Mouse (Mus musculus) hindbrain, embryonic 16.5 days (tissue): Measurements from ENCODE around the gene Aldh3b3. TPM values are rescaled to one million over a fixed set of nuclear protein-coding genes. Genes with fewer than 3 reads are reported as not detected.

Source experiments
- ATAC-seq: fragments of 200-750 bp; cut with Nextera tagmentation; 2 replicates; pipeline ENCODE4 v1.8.0; 2017; ENCODE audit warnings: moderate TSS enrichment, moderate library complexity
- H3K27ac ChIP-seq: fragments of 300-500 bp; sonication (generic); 2 replicates; pipeline ENCODE4 v1.5.1; 2014; ENCODE audit warnings: low read depth, mild to moderate bottlenecking, control low read depth, low read length, moderate library complexity
- H3K27me3 ChIP-seq: fragments of 300-500 bp; sonication (generic); replicated peaks from 2 replicates; pipeline ENCODE4 v1.6.1; 2014; ENCODE audit warnings: low read length; ENCODE audit not compliant: control insufficient read depth, insufficient read depth
- H3K36me3 ChIP-seq: fragments of 300-500 bp; sonication (generic); 2 replicates; pipeline ENCODE4 v1.6.1; 2014; ENCODE audit warnings: mild to moderate bottlenecking, low read length, moderate library complexity, mixed read lengths; ENCODE audit not compliant: control insufficient read depth, insufficient read depth
- H3K4me1 ChIP-seq: fragments of 300-500 bp; sonication (generic); 2 replicates; pipeline ENCODE4 v1.6.1; 2014; ENCODE audit warnings: low read depth, low read length; ENCODE audit not compliant: control insufficient read depth, insufficient read depth
- H3K4me2 ChIP-seq: fragments of 300-500 bp; sonication (generic); 2 replicates; pipeline ENCODE4 v1.6.1; 2014; ENCODE audit warnings: mild to moderate bottlenecking, low read length, control low read depth, moderate library complexity
- H3K4me3 ChIP-seq: fragments of 300-500 bp; sonication (generic); 2 replicates; pipeline ENCODE4 v1.5.1; 2014; ENCODE audit warnings: mild to moderate bottlenecking, low read length, control low read depth, moderate library complexity
- H3K9ac ChIP-seq: fragments of 300-500 bp; sonication (generic); 2 replicates; pipeline ENCODE4 v1.6.1; 2014; ENCODE audit warnings: low read depth, mild to moderate bottlenecking, control low read depth, low read length, moderate library complexity
- H3K9me3 ChIP-seq: fragments of 300-500 bp; sonication (generic); 2 replicates; pipeline ENCODE4 v1.6.1; 2014; ENCODE audit warnings: mild to moderate bottlenecking, low read length, moderate library complexity; ENCODE audit not compliant: control insufficient read depth
- WGBS: fragments of 180-500 bp; shearing (Covaris S2); extraction: QIAGEN DNeasy Blood & Tissue Kit; methylation state at CpG from one replicate; pipeline ENCODE4 v1.1.7; 2014; 5-methylcytosine and 5-hydroxymethylcytosine counted together
- polyA plus RNA-seq: library from polyadenylated mRNA; unstranded; fragments of >200 nt; fragmentation: Nextera tagmentation; extraction: Ambion mirVana; gene quantifications from 2 replicates; pipeline ENCODE4 v1.2.1, GENCODE M21; 2015

Gene Aldh3b3
- not detected in 2 replicates for polyA plus RNA-seq

- Histone ChIP-seq H3K9me3 (no peaks in the 10 kb centered on the region), H3K36me3 (no peaks in the 10 kb centered on the region), H3K4me1 (no peaks in the 10 kb centered on the region), H3K9ac (no peak within 1 kb of the TSS), H3K4me2 (no peak within 1 kb of the TSS), H3K4me3 (no peak within 1 kb of the TSS), H3K27ac (no peak within 1 kb of the TSS), H3K27me3 (no peaks in the 10 kb centered on the region)
- ATAC-seq: no peak
- 77% methylated on average over 4 of the region's 4 CpGs for WGBS
Measured at GRCm38 (mm10) chr19:3958470-3958869, at the start of gene Aldh3b3. TSS of gene Aldh3b3 (plus strand) at chr19:3958645.

GRCm38 (mm10) chr19:3910206-3910605 lies 48.2 kb upstream of the Aldh3b3 start:
- no peak for ATAC-seq
- Histone ChIP-seq H3K9ac (no peak overlapping the region), H3K27ac (no peak overlapping the region), H3K36me3 (peaks cover 15% of the 10 kb centered on the region), H3K4me2 (no peak overlapping the region), H3K4me1 (peaks cover 21% of the 10 kb centered on the region), H3K9me3 (no peaks in the 10 kb centered on the region), H3K4me3 (no peak overlapping the region), H3K27me3 (no peaks in the 10 kb centered on the region)
- WGBS: 81% methylated on average over 5 of the region's 5 CpGs

GRCm38 (mm10) chr19:3912337-3913204 lies 45.9 kb upstream of the Aldh3b3 start, which contains the start of gene Ndufs8:
TSS of gene Ndufs8 (minus strand) at chr19:3912774.
- H3K4me1 ChIP-seq: peaks cover 15% of the 10 kb centered on the region
- H3K27ac ChIP-seq: peak within 1 kb of the TSS; percentile 89
- no peaks in the 10 kb centered on the region for H3K27me3 ChIP-seq
- peak within 1 kb of the TSS; percentile 76 for H3K4me3 ChIP-seq
- H3K36me3 ChIP-seq: peaks cover 15% of the 10 kb centered on the region
- no peaks in the 10 kb centered on the region for H3K9me3 ChIP-seq
- H3K9ac ChIP-seq: peak within 1 kb of the TSS; percentile 84
- peak within 1 kb of the TSS; percentile 91 for H3K4me2 ChIP-seq
- 0% methylated on average over 37 of the region's 43 CpGs for WGBS
- ATAC-seq: peak; percentile 98

- Histone ChIP-seq H3K4me1 (peaks cover 15% of the 10 kb centered on the region), H3K4me3 (peak overlapping the region; percentile 76), H3K27me3 (no peaks in the 10 kb centered on the region), H3K9ac (no peak overlapping the region), H3K27ac (no peak overlapping the region), H3K36me3 (peaks cover 14% of the 10 kb centered on the region), H3K4me2 (peak overlapping the region; percentile 71), H3K9me3 (no peaks in the 10 kb centered on the region)
- 88% methylated on average over 8 of the region's 8 CpGs for WGBS
- ATAC-seq: no peak
Measured at GRCm38 (mm10) chr19:3913692-3914091, 44.8 kb upstream of the Aldh3b3 start.

- Histone ChIP-seq H3K36me3 (peaks cover 7% of the 10 kb centered on the region; the same call in 1 of the 2 replicates), H3K4me2 (no peak overlapping the region), H3K4me1 (peaks cover 15% of the 10 kb centered on the region), H3K9ac (no peak overlapping the region; the same call in 1 of the 2 replicates), H3K4me3 (no peak overlapping the region), H3K9me3 (no peaks in the 10 kb centered on the region), H3K27ac (no peak overlapping the region), H3K27me3 (no peaks in the 10 kb centered on the region)
- ATAC-seq: no peak
- 86% methylated on average over 5 of the region's 5 CpGs for WGBS
Measured at GRCm38 (mm10) chr19:3914535-3914934, 43.9 kb upstream of the Aldh3b3 start.

- Histone ChIP-seq H3K27ac (no peak overlapping the region), H3K4me2 (no peak overlapping the region), H3K4me3 (no peak overlapping the region), H3K27me3 (no peaks in the 10 kb centered on the region), H3K9me3 (no peaks in the 10 kb centered on the region), H3K36me3 (no peaks in the 10 kb centered on the region), H3K4me1 (peaks cover 11% of the 10 kb centered on the region), H3K9ac (no peak overlapping the region)
- no peak for ATAC-seq
- 78% methylated on average over 11 of the region's 11 CpGs for WGBS
Measured at GRCm38 (mm10) chr19:3916727-3917126, 41.7 kb upstream of the Aldh3b3 start.

- no peak for ATAC-seq
- H3K4me2 ChIP-seq: no peak overlapping the region
- no peak overlapping the region for H3K27ac ChIP-seq
Measured at GRCm38 (mm10) chr19:3919928-3920327, 38.5 kb upstream of the Aldh3b3 start.

GRCm38 (mm10) chr19:3922661-3923371 lies 35.6 kb upstream of the Aldh3b3 start:
- Histone ChIP-seq H3K9me3 (no peaks in the 10 kb centered on the region), H3K27ac (no peak overlapping the region), H3K4me3 (no peak overlapping the region), H3K36me3 (no peaks in the 10 kb centered on the region), H3K4me1 (no peaks in the 10 kb centered on the region), H3K9ac (no peak overlapping the region), H3K27me3 (no peaks in the 10 kb centered on the region), H3K4me2 (no peak overlapping the region)
- 58% methylated on average over 10 of the region's 10 CpGs for WGBS
- ATAC-seq: no peak

More at GRCm38 (mm10) chr19:3919928-3920327, 38.5 kb upstream of the Aldh3b3 start:
- Histone ChIP-seq H3K36me3 (no peaks in the 10 kb centered on the region), H3K4me1 (no peaks in the 10 kb centered on the region), H3K9ac (no peak overlapping the region), H3K4me3 (no peak overlapping the region), H3K9me3 (no peaks in the 10 kb centered on the region), H3K27me3 (no peaks in the 10 kb centered on the region)

GRCm38 (mm10) chr19:3923586-3923985 lies 34.9 kb upstream of the Aldh3b3 start:
- ATAC-seq: no peak
- no peak overlapping the region for H3K27ac ChIP-seq

More at GRCm38 (mm10) chr19:3923586-3923985, 34.9 kb upstream of the Aldh3b3 start:
- Histone ChIP-seq H3K9me3 (no peaks in the 10 kb centered on the region), H3K4me1 (no peaks in the 10 kb centered on the region), H3K9ac (no peak overlapping the region), H3K27me3 (no peaks in the 10 kb centered on the region), H3K36me3 (no peaks in the 10 kb centered on the region), H3K4me2 (no peak overlapping the region), H3K4me3 (no peak overlapping the region)
- WGBS: 46% methylated on average over 13 of the region's 13 CpGs
